ENCODE assay signal across 12 mouse cellular contexts in genomic region chr15:25844771-25845170, GRCm38 (mm10). TPM values are rescaled to one million over a fixed set of nuclear protein-coding genes. Genes with fewer than 3 reads are reported as not detected.
DNase-seq lines count a peak whose midpoint lies in the region; ATAC-seq and TF ChIP-seq lines count a peak whose summit lies in the region.
"Had no signal": no experiment of that assay in that cellular context is flagged by ENCODE, and none has a peak within 500 bp of the region (broad histone marks: within the 10 kb centered on the region; RNA-seq: fewer than 3 reads in every experiment).

No protein-coding gene starts in this region.

- no peaks in the 10 kb centered on the region; the same call in 1 of the 2 replicates for H3K4me1 ChIP-seq in heart, postnatal 0 days (ENCODE audit: control insufficient read depth, insufficient read depth)
- 0 out of 2 replicates have a peak, but pooled peaks cover 5% of the 10 kb centered on the region for H3K4me1 ChIP-seq in heart, embryonic 12.5 days (replicated peaks)
- peaks cover 7% of the 10 kb centered on the region for H3K4me1 ChIP-seq in midbrain, embryonic 11.5 days (ENCODE audit: control insufficient read depth, insufficient read depth, low read length)
- H3K4me1 ChIP-seq in midbrain, embryonic 13.5 days (replicated peaks) = peaks cover 12% of the 10 kb centered on the region
- H3K4me1 ChIP-seq in embryonic facial prominence, embryonic 14.5 days (ENCODE audit: control insufficient read depth, insufficient read depth, low read length) = peaks cover 5% of the 10 kb centered on the region; the same call in 1 of the 2 replicates
- peaks cover 10% of the 10 kb centered on the region for H3K4me1 ChIP-seq in neural tube, embryonic 13.5 days (replicated peaks)
- no peaks in the 10 kb centered on the region for H3K4me1 ChIP-seq in intestine, postnatal 0 days (replicated peaks; ENCODE audit: control insufficient read depth, insufficient read depth, low read length)

- 69% methylated on average over 4 of the region's 4 CpGs for WGBS in heart, postnatal 0 days
- 58% methylated on average over 4 of the region's 4 CpGs for WGBS in heart, embryonic 12.5 days
- 57% methylated on average over 4 of the region's 4 CpGs for WGBS in midbrain, embryonic 11.5 days
- 60% methylated on average over 4 of the region's 4 CpGs for WGBS in midbrain, embryonic 13.5 days
- WGBS in embryonic facial prominence, embryonic 14.5 days = 38% methylated on average over 4 of the region's 4 CpGs
- WGBS in neural tube, embryonic 13.5 days = 61% methylated on average over 4 of the region's 4 CpGs
- 66% methylated on average over 4 of the region's 4 CpGs for WGBS in intestine, postnatal 0 days

- no peaks in the 10 kb centered on the region for H3K36me3 ChIP-seq in heart, postnatal 0 days (replicated peaks; ENCODE audit: control insufficient read depth, insufficient read depth, low read length)
- H3K36me3 ChIP-seq in heart, embryonic 12.5 days = no peaks in the 10 kb centered on the region
- no peaks in the 10 kb centered on the region for H3K36me3 ChIP-seq in midbrain, embryonic 11.5 days (ENCODE audit: control insufficient read depth, insufficient read depth, low read length)
- no peaks in the 10 kb centered on the region for H3K36me3 ChIP-seq in midbrain, embryonic 13.5 days
- H3K36me3 ChIP-seq in embryonic facial prominence, embryonic 14.5 days (ENCODE audit: control insufficient read depth, insufficient read depth, low read length) = no peaks in the 10 kb centered on the region
- no peaks in the 10 kb centered on the region for H3K36me3 ChIP-seq in neural tube, embryonic 13.5 days
- H3K36me3 ChIP-seq in intestine, postnatal 0 days (ENCODE audit: control insufficient read depth, insufficient read depth) = no peaks in the 10 kb centered on the region

- H3K4me3 ChIP-seq in heart, postnatal 0 days (ENCODE audit: low read depth, low read length) = no peak overlapping the region
- no peak overlapping the region for H3K4me3 ChIP-seq in heart, embryonic 12.5 days
- H3K4me3 ChIP-seq in midbrain, embryonic 11.5 days (ENCODE audit: low read depth, low read length) = no peak overlapping the region
- no peak overlapping the region for H3K4me3 ChIP-seq in midbrain, embryonic 13.5 days (replicated peaks)
- no peak overlapping the region for H3K4me3 ChIP-seq in embryonic facial prominence, embryonic 14.5 days (ENCODE audit: low read depth, low read length)
- H3K4me3 ChIP-seq in neural tube, embryonic 13.5 days = no peak overlapping the region
- H3K4me3 ChIP-seq in intestine, postnatal 0 days (ENCODE audit: low read depth, low read length) = no peak overlapping the region
- H3K4me3 ChIP-seq: megakaryocyte, embryonic 14.5 days had no signal

- TF ChIP-seq CTCF in heart, postnatal 0 days (IDR thresholded peaks at IDR 0.05; ENCODE audit: low read depth) = no peak
- TF ChIP-seq CTCF in intestine, postnatal 0 days (IDR thresholded peaks at IDR 0.05; ENCODE audit: low read depth) = no peak

- no peak for DNase-seq in heart, postnatal 0 days (ENCODE audit: low spot score)
- peak; percentile 79 for DNase-seq in midbrain, embryonic 11.5 days (ENCODE audit: low spot score, missing footprints)
- DNase-seq in embryonic facial prominence, embryonic 14.5 days (ENCODE audit: low spot score) = no peak
- DNase-seq: gastrocnemius, postnatal 25 days; liver; spleen, adult 18-20 months had no signal

- no peak for TF ChIP-seq EP300 in heart, postnatal 0 days (IDR thresholded peaks at IDR 0.05; ENCODE audit: low read depth)

- ATAC-seq in heart, postnatal 0 days (ENCODE audit: insufficient read depth, low read depth) = no peak
- no peak for ATAC-seq in heart, embryonic 12.5 days (ENCODE audit: insufficient number of reproducible peaks, low FRiP score)
- ATAC-seq in midbrain, embryonic 11.5 days (ENCODE audit: low FRiP score) = no peak
- ATAC-seq in midbrain, embryonic 13.5 days = no peak
- ATAC-seq in embryonic facial prominence, embryonic 14.5 days (ENCODE audit: low read depth) = no peak
- ATAC-seq in neural tube, embryonic 13.5 days (ENCODE audit: low read depth) = no peak
- no peak for ATAC-seq in intestine, postnatal 0 days
- no peak for ATAC-seq in megakaryocyte, adult 5-6 weeks (ENCODE audit: poor library complexity, severe bottlenecking)

- H3K9ac ChIP-seq in heart, postnatal 0 days (replicated peaks; ENCODE audit: low read depth, low read length) = no peak overlapping the region
- no peak overlapping the region for H3K9ac ChIP-seq in heart, embryonic 12.5 days
- H3K9ac ChIP-seq in midbrain, embryonic 11.5 days (ENCODE audit: low read length) = no peak overlapping the region
- H3K9ac ChIP-seq in midbrain, embryonic 13.5 days (replicated peaks) = no peak overlapping the region
- H3K9ac ChIP-seq in embryonic facial prominence, embryonic 14.5 days (ENCODE audit: low read depth, low read length) = no peak overlapping the region
- no peak overlapping the region for H3K9ac ChIP-seq in neural tube, embryonic 13.5 days
- no peak overlapping the region for H3K9ac ChIP-seq in intestine, postnatal 0 days (ENCODE audit: low read depth, low read length)

- no peaks in the 10 kb centered on the region for H3K9me3 ChIP-seq in heart, postnatal 0 days (replicated peaks; ENCODE audit: control insufficient read depth, low read length)
- H3K9me3 ChIP-seq in heart, embryonic 12.5 days (replicated peaks) = 0 out of 2 replicates have a peak, but pooled peaks cover 5% of the 10 kb centered on the region
- no peaks in the 10 kb centered on the region for H3K9me3 ChIP-seq in midbrain, embryonic 11.5 days (ENCODE audit: control insufficient read depth, low read length)
- 0 out of 2 replicates have a peak, but pooled peaks cover 6% of the 10 kb centered on the region for H3K9me3 ChIP-seq in midbrain, embryonic 13.5 days
- no peaks in the 10 kb centered on the region for H3K9me3 ChIP-seq in embryonic facial prominence, embryonic 14.5 days (ENCODE audit: control insufficient read depth, low read length)
- no peaks in the 10 kb centered on the region for H3K9me3 ChIP-seq in neural tube, embryonic 13.5 days
- no peaks in the 10 kb centered on the region for H3K9me3 ChIP-seq in intestine, postnatal 0 days (ENCODE audit: control insufficient read depth)

- H3K27me3 ChIP-seq in heart, postnatal 0 days (ENCODE audit: control insufficient read depth, insufficient read depth, low read length) = no peaks in the 10 kb centered on the region
- H3K27me3 ChIP-seq in heart, embryonic 12.5 days (replicated peaks) = peaks cover 17% of the 10 kb centered on the region
- peaks cover 14% of the 10 kb centered on the region for H3K27me3 ChIP-seq in midbrain, embryonic 11.5 days (ENCODE audit: control insufficient read depth, insufficient read depth, low read length)
- H3K27me3 ChIP-seq in midbrain, embryonic 13.5 days = peaks cover 18% of the 10 kb centered on the region
- peaks cover 17% of the 10 kb centered on the region for H3K27me3 ChIP-seq in embryonic facial prominence, embryonic 14.5 days (replicated peaks; ENCODE audit: control insufficient read depth, insufficient read depth, low read length)
- peaks cover 13% of the 10 kb centered on the region for H3K27me3 ChIP-seq in neural tube, embryonic 13.5 days
- H3K27me3 ChIP-seq in intestine, postnatal 0 days (replicated peaks; ENCODE audit: control insufficient read depth, insufficient read depth, low read length) = no peaks in the 10 kb centered on the region

- H3K27ac ChIP-seq in heart, postnatal 0 days (ENCODE audit: low read depth) = no peak overlapping the region
- H3K27ac ChIP-seq in heart, embryonic 12.5 days (ENCODE audit: poor library complexity, severe bottlenecking) = no peak overlapping the region
- no peak overlapping the region for H3K27ac ChIP-seq in midbrain, embryonic 11.5 days (ENCODE audit: low read depth, low read length)
- H3K27ac ChIP-seq in midbrain, embryonic 13.5 days = no peak overlapping the region
- no peak overlapping the region for H3K27ac ChIP-seq in embryonic facial prominence, embryonic 14.5 days (replicated peaks; ENCODE audit: low read depth, low read length)
- no peak overlapping the region for H3K27ac ChIP-seq in neural tube, embryonic 13.5 days (replicated peaks)
- H3K27ac ChIP-seq in intestine, postnatal 0 days (ENCODE audit: low read depth, low read length) = no peak overlapping the region

- peak overlapping the region; percentile 97; the same call in 1 of the 2 replicates for H3K4me2 ChIP-seq in heart, postnatal 0 days (ENCODE audit: low read depth, low read length)
- no peak overlapping the region for H3K4me2 ChIP-seq in heart, embryonic 12.5 days
- no peak overlapping the region for H3K4me2 ChIP-seq in midbrain, embryonic 11.5 days
- H3K4me2 ChIP-seq in midbrain, embryonic 13.5 days (replicated peaks) = no peak overlapping the region
- peak overlapping the region; percentile 92; the same call in 1 of the 2 replicates for H3K4me2 ChIP-seq in embryonic facial prominence, embryonic 14.5 days (ENCODE audit: low read depth, low read length)
- H3K4me2 ChIP-seq in neural tube, embryonic 13.5 days = peak overlapping the region; percentile 83
- no peak overlapping the region for H3K4me2 ChIP-seq in intestine, postnatal 0 days (replicated peaks; ENCODE audit: low read depth)

RNA-seq across cellular contexts. Expression of gene Retreg1, which starts 1.8 kb away (rescaled TPM):
- 157 and 230 TPM in 2 replicates for total RNA-seq in heart, postnatal 0 days (2014; rRNA removed; ENCODE audit: low replicate concordance)
- polyA plus RNA-seq in heart, postnatal 0 days (2015; fragmentation: Nextera tagmentation; extraction: Ambion mirVana) = 141 and 142 TPM in 2 replicates
- polyA plus RNA-seq in heart, embryonic 12.5 days (2016; fragmentation: Nextera tagmentation; extraction: Ambion mirVana) = 56.5 and 62.2 TPM in 2 replicates
- 4.2 TPM in 2 replicates for polyA plus RNA-seq in midbrain, embryonic 11.5 days (2014; fragmentation: Nextera tagmentation; extraction: Ambion mirVana)
- polyA plus RNA-seq in midbrain, embryonic 13.5 days (2015; fragmentation: Nextera tagmentation; extraction: Ambion mirVana) = 6.8 TPM in 2 replicates
- polyA plus RNA-seq in embryonic facial prominence, embryonic 14.5 days (2014; fragmentation: Nextera tagmentation; extraction: Ambion mirVana) = 9.8 and 16.5 TPM in 2 replicates
- polyA plus RNA-seq in neural tube, embryonic 13.5 days (2015; fragmentation: Nextera tagmentation; extraction: Ambion mirVana) = 9.0 and 11.3 TPM in 2 replicates
- 37.8 and 41.5 TPM in 2 replicates for polyA plus RNA-seq in intestine, postnatal 0 days (2015; fragmentation: Nextera tagmentation; extraction: Ambion mirVana)
- total RNA-seq in megakaryocyte, adult 5-6 weeks (2015) = 26.1 and 26.7 TPM in 2 replicates
- total RNA-seq in megakaryocyte, adult 5-6 weeks (2017) = 22.3 and 23.1 TPM in 2 replicates

Comparison
In these comparisons a context has a peak if more than half of its experiments do, and no peak if none do; other contexts are left out.
1. H3K4me2 ChIP-seq: peak in heart, postnatal 0 days (single experiment), embryonic facial prominence, embryonic 14.5 days (single experiment) and neural tube, embryonic 13.5 days (single experiment); none in heart, embryonic 12.5 days (single experiment), midbrain, embryonic 11.5 days (single experiment), midbrain, embryonic 13.5 days (single experiment) and intestine, postnatal 0 days (single experiment).